Mouse (Mus musculus): ENCODE results near the gene Dnajc27.

Gene Dnajc27

GRCm38 (mm10) chr12:4080311-4080710, 2.1 kb upstream of the Dnajc27 start:
- DNase-seq (ENCODE audit: low read depth, low spot score) = peak; percentile 48

GRCm38 (mm10) chr12:4083441-4083840, 1.1 kb downstream of the Dnajc27 start:
- no peak for DNase-seq (ENCODE audit: low read depth, low spot score)

- DNase-seq (ENCODE audit: low read depth, low spot score) = peak; percentile 29
Observed at GRCm38 (mm10) chr12:4107383-4107782, 25.0 kb downstream of the Dnajc27 start.

GRCm38 (mm10) chr12:4116132-4116531, 33.7 kb downstream of the Dnajc27 start:
- no peak for DNase-seq (ENCODE audit: low read depth, low spot score)

- DNase-seq (ENCODE audit: low read depth, low spot score) = no peak
Observed at GRCm38 (mm10) chr12:4117136-4117535, 34.8 kb downstream of the Dnajc27 start.

GRCm38 (mm10) chr12:4117579-4117978, 35.2 kb downstream of the Dnajc27 start:
- DNase-seq (ENCODE audit: low read depth, low spot score) = no peak

GRCm38 (mm10) chr12:4127346-4127745, 45.0 kb downstream of the Dnajc27 start:
- DNase-seq (ENCODE audit: low read depth, low spot score) = no peak

- no peak for DNase-seq (ENCODE audit: low read depth, low spot score)
Observed at GRCm38 (mm10) chr12:4132941-4133846, 50.8 kb downstream of the Dnajc27 start, which contains the start of gene Adcy3. TSS of gene Adcy3 (plus strand) at chr12:4133103.

GRCm38 (mm10) chr12:4133847-4134212, 51.4 kb downstream of the Dnajc27 start:
- no peak for DNase-seq (ENCODE audit: low read depth, low spot score)

GRCm38 (mm10) chr12:4143179-4143578, 60.8 kb downstream of the Dnajc27 start:
- DNase-seq (ENCODE audit: low read depth, low spot score) = no peak

GRCm38 (mm10) chr12:4150936-4151335, 68.6 kb downstream of the Dnajc27 start:
- no peak for DNase-seq (ENCODE audit: low read depth, low spot score)

GRCm38 (mm10) chr12:4151969-4152368, 69.6 kb downstream of the Dnajc27 start:
- no peak for DNase-seq (ENCODE audit: low read depth, low spot score)

GRCm38 (mm10) chr12:4157466-4157865, 75.1 kb downstream of the Dnajc27 start:
- DNase-seq (ENCODE audit: low read depth, low spot score) = no peak

GRCm38 (mm10) chr12:4158179-4158578, 75.8 kb downstream of the Dnajc27 start:
- no peak for DNase-seq (ENCODE audit: low read depth, low spot score)

- no peak for DNase-seq (ENCODE audit: low read depth, low spot score)
Observed at GRCm38 (mm10) chr12:4158868-4159632, 76.7 kb downstream of the Dnajc27 start.

All from retina, adult 2 months (tissue).